Mouse (Mus musculus) neural tube, embryonic 11.5 days (tissue): ENCODE data around the gene Spred2. TPM values are rescaled to one million over a fixed set of nuclear protein-coding genes. Genes with fewer than 3 reads are reported as not detected.

ENCODE experiments used
- ATAC-seq: fragments of 200-750 bp; cut with Nextera tagmentation; 2 replicates; pipeline ENCODE4 v1.8.0; 2017; ENCODE audit warnings: moderate number of reproducible peaks, mild to moderate bottlenecking, moderate TSS enrichment, moderate library complexity; ENCODE audit not compliant: insufficient read depth, low FRiP score, low TSS enrichment
- DNase-seq: peaks from one replicate; pipeline ENCODE4 v3.0.0-alpha.2; 2015; ENCODE audit warnings: low spot score
- H3K27ac ChIP-seq: fragments of 300-500 bp; sonication (generic); 2 replicates; pipeline ENCODE4 v1.5.1; 2014; ENCODE audit warnings: low read depth, mild to moderate bottlenecking, low read length
- H3K27me3 ChIP-seq: fragments of 300-500 bp; sonication (generic); 2 replicates; pipeline ENCODE4 v1.6.1; 2014; ENCODE audit warnings: mild to moderate bottlenecking, low read length, mixed read lengths; ENCODE audit not compliant: control insufficient read depth, insufficient read depth
- H3K36me3 ChIP-seq: fragments of 300-500 bp; sonication (generic); 2 replicates; pipeline ENCODE4 v1.6.1; 2014; ENCODE audit warnings: mild to moderate bottlenecking, low read length, moderate library complexity, mixed read lengths; ENCODE audit not compliant: control insufficient read depth, insufficient read depth
- H3K4me1 ChIP-seq: fragments of 300-500 bp; sonication (generic); 2 replicates; pipeline ENCODE4 v1.6.1; 2014; ENCODE audit warnings: low read length, mixed read lengths; ENCODE audit not compliant: control insufficient read depth, insufficient read depth
- H3K4me2 ChIP-seq: fragments of 300-500 bp; sonication (generic); 2 replicates; pipeline ENCODE4 v1.6.1; 2014; ENCODE audit warnings: low read depth, mild to moderate bottlenecking, moderate library complexity
- H3K4me3 ChIP-seq: fragments of 300-500 bp; sonication (generic); 2 replicates; pipeline ENCODE4 v1.5.1; 2014; ENCODE audit warnings: low read depth, low read length
- H3K9ac ChIP-seq: fragments of 300-500 bp; sonication (generic); 2 replicates; pipeline ENCODE4 v1.6.1; 2014; ENCODE audit warnings: mild to moderate bottlenecking, low read length
- H3K9me3 ChIP-seq: fragments of 300-500 bp; sonication (generic); 2 replicates; pipeline ENCODE4 v1.6.1; 2016; ENCODE audit warnings: low read length; ENCODE audit not compliant: control insufficient read depth
- WGBS: fragments of 180-500 bp; shearing (Covaris S2); extraction: QIAGEN DNeasy Blood & Tissue Kit; methylation state at CpG from one replicate; pipeline ENCODE4 v1.1.7; 2014; 5-methylcytosine and 5-hydroxymethylcytosine counted together
- polyA plus RNA-seq: library from polyadenylated mRNA; unstranded; fragments of >200 nt; fragmentation: Nextera tagmentation; extraction: Ambion mirVana; gene quantifications from 2 replicates; pipeline ENCODE4 v1.2.1, GENCODE M21; 2014

Gene Spred2
- polyA plus RNA-seq, 1 experiment from 2014 or later = 6.2 TPM

DNA sequence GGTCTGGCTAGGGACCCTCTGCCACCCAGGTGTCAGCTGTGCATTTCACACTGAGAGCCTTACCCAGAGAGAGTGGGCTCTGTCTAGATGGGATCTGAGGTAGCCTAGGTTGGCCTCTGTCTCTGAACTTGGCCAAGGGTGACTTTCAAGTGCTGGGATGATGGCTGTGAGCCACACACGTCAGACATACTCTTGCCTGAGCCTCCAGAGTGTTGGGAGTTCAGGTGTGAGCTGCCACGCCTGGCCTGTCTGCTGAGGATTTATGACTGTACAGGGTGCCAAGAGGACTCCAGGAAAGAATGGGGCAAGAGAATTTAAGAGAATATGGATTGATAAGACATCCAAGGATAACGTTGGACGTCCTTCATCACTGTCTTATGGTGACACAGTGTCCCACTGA is 17.8 kb downstream of the Spred2 start:
- Histone ChIP-seq H3K36me3 (no peaks in the 10 kb centered on the region), H3K27ac (no peak overlapping the region), H3K9ac (no peak overlapping the region), H3K4me2 (no peak overlapping the region), H3K4me3 (no peak overlapping the region), H3K27me3 (no peaks in the 10 kb centered on the region), H3K4me1 (no peaks in the 10 kb centered on the region), H3K9me3 (no peaks in the 10 kb centered on the region)
- DNase-seq = no peak
- WGBS = 84% methylated on average over 4 of the region's 4 CpGs
- ATAC-seq = no peak

DNA sequence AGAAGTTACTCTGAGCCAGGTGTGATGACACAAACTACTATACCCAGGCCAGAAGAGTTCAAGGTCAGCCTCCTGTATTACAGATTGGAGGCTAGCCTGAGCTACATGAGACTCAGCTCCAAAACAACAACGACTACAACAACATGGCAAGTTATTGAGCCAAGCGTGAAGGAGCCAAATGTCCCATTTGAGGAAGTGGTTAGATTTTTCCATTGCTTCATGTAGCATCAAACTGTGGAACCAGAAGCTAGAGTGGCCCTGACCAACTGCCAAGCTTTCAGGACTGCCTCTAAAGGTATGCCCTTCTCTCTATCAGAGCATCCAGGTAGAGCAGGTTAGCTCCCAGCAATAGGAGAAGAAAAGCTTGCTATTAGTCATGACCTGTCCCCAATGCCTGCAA is 19.6 kb downstream of the Spred2 start:
- H3K27ac ChIP-seq = no peak overlapping the region
- no peak overlapping the region for H3K4me3 ChIP-seq
- ATAC-seq (no peak), DNase-seq (no peak)
- H3K4me2 ChIP-seq = no peak overlapping the region
- 89% methylated on average over 2 of the region's 2 CpGs for WGBS
- H3K9me3 ChIP-seq = no peaks in the 10 kb centered on the region
- H3K4me1 ChIP-seq = no peaks in the 10 kb centered on the region
- no peaks in the 10 kb centered on the region for H3K27me3 ChIP-seq
- H3K9ac ChIP-seq = no peak overlapping the region
- no peaks in the 10 kb centered on the region for H3K36me3 ChIP-seq

DNA sequence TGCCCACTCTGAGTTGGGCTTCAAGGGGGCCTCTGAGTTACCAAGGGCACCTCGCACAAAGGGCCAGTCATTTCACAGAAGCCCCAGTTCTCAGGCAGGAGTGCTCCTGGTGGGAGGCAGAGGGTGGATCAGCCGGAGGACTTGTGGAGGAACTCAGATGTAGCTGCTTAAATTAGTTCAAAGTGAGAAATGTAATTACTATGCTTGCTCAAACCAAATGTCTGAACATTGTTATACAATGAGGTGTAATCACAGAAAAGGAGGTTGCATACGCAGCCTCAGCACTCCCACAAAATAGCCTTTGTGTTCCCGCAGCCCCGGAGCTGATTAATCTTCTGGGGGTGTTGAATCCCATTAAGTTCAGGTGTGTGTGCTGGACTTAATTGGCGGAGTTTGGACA is 20.5 kb downstream of the Spred2 start:
- WGBS = 79% methylated on average over 6 of the region's 6 CpGs
- Histone ChIP-seq H3K27me3 (no peaks in the 10 kb centered on the region), H3K4me1 (peaks cover under 1% of the 10 kb centered on the region; the same call in 1 of the 2 replicates), H3K9me3 (no peaks in the 10 kb centered on the region), H3K4me2 (no peak overlapping the region), H3K9ac (no peak overlapping the region), H3K27ac (no peak overlapping the region), H3K36me3 (no peaks in the 10 kb centered on the region), H3K4me3 (no peak overlapping the region)
- ATAC-seq (no peak), DNase-seq (no peak)

DNA sequence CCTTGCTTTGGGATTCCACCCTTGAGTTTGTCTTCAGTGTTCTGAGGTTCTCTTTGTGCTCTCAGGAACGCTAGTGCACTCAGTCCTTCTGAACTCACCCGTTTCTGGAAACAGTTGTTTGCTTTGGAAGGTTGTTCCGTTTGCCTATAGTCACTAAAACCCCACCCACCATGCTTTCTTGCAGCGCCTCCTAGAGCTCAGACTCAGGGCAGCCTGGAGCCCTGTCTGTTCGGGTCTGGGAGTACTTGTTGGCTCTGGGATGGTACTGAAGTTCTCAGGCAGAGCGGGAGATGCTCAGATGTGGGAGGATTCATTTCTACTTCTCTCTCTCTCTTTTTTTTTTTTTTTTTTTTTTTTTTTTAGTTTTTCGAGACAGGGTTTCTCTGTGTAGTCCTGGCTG is 22.5 kb downstream of the Spred2 start:
- 91% methylated on average over 6 of the region's 7 CpGs for WGBS
- no peak overlapping the region for H3K4me3 ChIP-seq

DNA sequence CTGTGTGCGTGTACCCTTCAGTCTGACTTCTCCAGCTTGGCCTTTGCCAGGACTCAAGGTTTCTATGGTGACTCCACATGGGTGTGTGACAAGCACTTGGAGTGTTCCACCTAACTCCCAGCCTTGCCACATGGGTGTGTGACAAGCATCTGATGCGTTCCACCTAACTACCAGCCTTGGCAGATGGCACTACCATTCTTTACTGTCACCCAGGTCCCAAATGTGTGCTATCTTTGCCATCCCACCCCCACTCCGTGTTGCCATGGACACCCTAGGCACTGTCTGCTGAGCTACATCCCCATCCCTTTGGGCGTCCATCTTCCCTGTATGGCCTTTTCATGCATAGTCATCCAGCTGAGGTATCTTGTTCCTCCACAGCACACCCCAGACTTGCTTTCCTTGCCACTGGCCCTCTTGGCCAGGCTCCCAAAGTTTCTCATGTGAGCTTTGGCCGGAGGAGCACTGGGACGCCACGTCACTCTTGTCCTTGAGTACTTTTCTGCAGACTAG is 23.5 kb downstream of the Spred2 start:
- no peaks in the 10 kb centered on the region for H3K36me3 ChIP-seq
- ATAC-seq (no peak), DNase-seq (no peak)
- no peaks in the 10 kb centered on the region for H3K9me3 ChIP-seq
- no peak overlapping the region for H3K4me3 ChIP-seq
- peaks cover 9% of the 10 kb centered on the region; the same call in 1 of the 2 replicates for H3K4me1 ChIP-seq
- H3K4me2 ChIP-seq = no peak overlapping the region
- H3K27me3 ChIP-seq = no peaks in the 10 kb centered on the region
- 84% methylated on average over 7 of the region's 7 CpGs for WGBS
- no peak overlapping the region for H3K27ac ChIP-seq
- no peak overlapping the region for H3K9ac ChIP-seq

More for the DNA sequence above, 22.5 kb downstream of the Spred2 start:
- Histone ChIP-seq H3K27ac (no peak overlapping the region), H3K4me2 (no peak overlapping the region), H3K9me3 (no peaks in the 10 kb centered on the region), H3K9ac (no peak overlapping the region), H3K4me1 (peaks cover 9% of the 10 kb centered on the region; the same call in 1 of the 2 replicates), H3K27me3 (no peaks in the 10 kb centered on the region), H3K36me3 (no peaks in the 10 kb centered on the region)
- ATAC-seq (no peak), DNase-seq (no peak)

DNA sequence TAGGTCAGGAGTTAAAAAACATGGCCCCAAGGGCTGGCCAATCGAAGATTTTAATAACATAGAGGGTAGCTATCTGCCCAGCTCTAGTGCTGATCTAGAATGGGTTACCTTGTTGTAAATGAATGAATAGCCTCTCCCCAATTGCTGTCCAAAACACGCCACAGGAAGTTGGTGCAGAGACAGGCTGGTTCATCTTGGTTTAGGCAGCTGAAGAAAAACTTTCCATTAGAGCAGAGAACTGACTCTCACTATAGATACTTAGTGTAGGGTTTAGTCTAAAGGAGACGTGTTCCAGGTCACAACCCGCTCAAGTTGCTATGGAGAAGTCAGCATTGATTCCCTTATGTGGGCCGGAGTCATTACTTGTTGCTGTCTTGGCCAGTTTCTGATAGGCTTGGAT is 25.6 kb downstream of the Spred2 start:
- no peak overlapping the region for H3K9ac ChIP-seq
- no peaks in the 10 kb centered on the region for H3K27me3 ChIP-seq
- no peaks in the 10 kb centered on the region for H3K36me3 ChIP-seq
- H3K27ac ChIP-seq = no peak overlapping the region
- 74% methylated on average over 5 of the region's 5 CpGs for WGBS
- DNase-seq (no peak), ATAC-seq (no peak)
- no peak overlapping the region for H3K4me2 ChIP-seq
- no peaks in the 10 kb centered on the region for H3K9me3 ChIP-seq
- peaks cover 9% of the 10 kb centered on the region; the same call in 1 of the 2 replicates for H3K4me1 ChIP-seq
- H3K4me3 ChIP-seq = no peak overlapping the region

DNA sequence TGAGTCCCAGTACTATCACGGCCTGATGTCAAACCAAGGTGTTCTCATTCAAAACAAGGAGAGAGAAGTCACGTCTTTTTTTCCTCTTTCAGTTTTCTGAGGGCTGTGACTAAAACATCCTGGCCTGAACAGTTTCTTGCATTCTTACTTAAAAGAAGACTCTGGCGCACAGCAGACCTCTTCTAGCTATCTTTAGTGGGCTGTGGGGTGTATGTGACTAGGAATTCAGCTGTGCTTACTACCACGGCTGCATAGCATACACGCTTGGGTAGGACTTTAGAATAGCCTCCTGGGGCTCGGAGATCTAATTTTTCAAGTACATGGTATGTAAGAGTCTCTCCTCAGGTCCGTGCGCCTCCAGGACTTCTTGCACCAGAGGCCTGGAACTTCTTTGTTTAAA is 26.0 kb downstream of the Spred2 start:
- no peak overlapping the region for H3K4me3 ChIP-seq
- ATAC-seq (no peak), DNase-seq (no peak)
- H3K36me3 ChIP-seq = no peaks in the 10 kb centered on the region
- H3K4me1 ChIP-seq = peaks cover 9% of the 10 kb centered on the region; the same call in 1 of the 2 replicates
- H3K27me3 ChIP-seq = no peaks in the 10 kb centered on the region
- H3K9ac ChIP-seq = no peak overlapping the region
- 75% methylated on average over 8 of the region's 8 CpGs for WGBS
- H3K27ac ChIP-seq = no peak overlapping the region
- no peak overlapping the region for H3K4me2 ChIP-seq
- no peaks in the 10 kb centered on the region for H3K9me3 ChIP-seq

DNA sequence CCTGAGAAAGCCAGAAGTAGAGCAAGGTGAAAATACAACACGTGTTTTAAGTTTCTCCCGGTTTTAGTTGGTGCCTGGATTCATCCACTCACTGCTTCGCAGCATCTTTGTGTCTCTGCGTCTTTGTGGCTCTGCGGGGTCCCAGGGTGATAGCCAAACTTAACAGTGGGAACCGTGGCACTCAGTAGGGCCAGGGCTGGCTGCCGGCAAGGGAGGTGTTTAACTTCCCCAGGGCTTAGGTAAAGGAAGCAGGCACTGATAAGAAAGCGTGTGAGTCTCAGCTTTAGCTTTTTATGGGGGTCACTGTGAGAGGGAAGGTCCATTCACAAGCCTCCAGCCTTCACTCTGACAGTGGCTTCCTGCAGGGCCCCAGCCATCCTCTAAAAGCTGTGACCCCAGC is 28.8 kb downstream of the Spred2 start:
- peaks cover 9% of the 10 kb centered on the region; the same call in 1 of the 2 replicates for H3K4me1 ChIP-seq
- H3K27ac ChIP-seq = no peak overlapping the region
- DNase-seq (no peak), ATAC-seq (no peak)
- H3K4me3 ChIP-seq = no peak overlapping the region
- no peaks in the 10 kb centered on the region for H3K27me3 ChIP-seq
- no peak overlapping the region for H3K4me2 ChIP-seq
- H3K9me3 ChIP-seq = no peaks in the 10 kb centered on the region
- no peaks in the 10 kb centered on the region for H3K36me3 ChIP-seq
- H3K9ac ChIP-seq = no peak overlapping the region
- WGBS = 39% methylated on average over 8 of the region's 8 CpGs

DNA sequence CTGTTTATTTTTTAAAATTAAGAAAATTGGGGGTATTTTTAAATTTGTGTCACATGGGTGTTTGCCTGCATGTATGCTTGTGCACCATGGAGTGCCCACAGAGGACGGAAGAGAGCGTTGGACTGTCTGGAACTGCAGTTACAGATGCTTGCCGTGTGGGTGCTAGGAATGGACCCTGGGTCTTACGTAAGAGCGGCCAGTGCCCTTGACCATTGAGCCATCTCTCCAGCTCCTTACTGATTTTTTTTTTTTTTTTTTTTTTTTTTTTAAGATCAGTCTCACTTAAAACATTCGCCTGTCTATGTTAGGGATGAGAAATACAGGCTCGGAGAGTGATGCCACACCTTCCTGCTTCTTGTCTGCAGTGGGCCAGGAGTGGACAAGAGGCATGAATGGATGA is 29.7 kb downstream of the Spred2 start:
- DNase-seq = no peak
- no peak for ATAC-seq
- no peak overlapping the region for H3K27ac ChIP-seq
- no peaks in the 10 kb centered on the region for H3K36me3 ChIP-seq
- H3K9me3 ChIP-seq = no peaks in the 10 kb centered on the region
- H3K4me3 ChIP-seq = no peak overlapping the region
- H3K4me2 ChIP-seq = no peak overlapping the region
- H3K4me1 ChIP-seq = peaks cover 9% of the 10 kb centered on the region; the same call in 1 of the 2 replicates
- H3K9ac ChIP-seq = no peak overlapping the region
- 92% methylated on average over 7 of the region's 7 CpGs for WGBS
- H3K27me3 ChIP-seq = no peaks in the 10 kb centered on the region
